Mouse (Mus musculus) natural killer cell, adult 2 months (primary cell): Measurements from ENCODE around the gene Adgrl2.

Experiments
- DNase-seq, 2 experiments: peaks; one replicate each; pipeline ENCODE4 v3.0.0; 2022; ENCODE audit warnings: low spot score in 2 of 2

Gene Adgrl2

GRCm38 (mm10) chr3:148828519-148828918, 161.8 kb downstream of the Adgrl2 start:
- DNase-seq: no peak

GRCm38 (mm10) chr3:148823551-148823950, 166.8 kb downstream of the Adgrl2 start:
- DNase-seq: no peak

GRCm38 (mm10) chr3:148821632-148822031, 168.7 kb downstream of the Adgrl2 start:
- no peak for DNase-seq

- no peak for DNase-seq
Observed at GRCm38 (mm10) chr3:148819323-148820046, 170.9 kb downstream of the Adgrl2 start.

GRCm38 (mm10) chr3:148818414-148819105, 171.8 kb downstream of the Adgrl2 start:
- no peak for DNase-seq

GRCm38 (mm10) chr3:148817491-148817890, 172.9 kb downstream of the Adgrl2 start:
- no peak for DNase-seq

- DNase-seq: no peak
Observed at GRCm38 (mm10) chr3:148813121-148813520, 177.2 kb downstream of the Adgrl2 start.

GRCm38 (mm10) chr3:148812059-148812458, 178.3 kb downstream of the Adgrl2 start:
- no peak for DNase-seq

GRCm38 (mm10) chr3:148806977-148807376, 183.4 kb downstream of the Adgrl2 start:
- DNase-seq: peak in 1 of 2 experiments; percentile 8

- peak; percentile 8 to 26 for DNase-seq
Observed at GRCm38 (mm10) chr3:148793286-148793913, 197.0 kb downstream of the Adgrl2 start.

- no peak for DNase-seq
Observed at GRCm38 (mm10) chr3:148770310-148770709, 220.0 kb downstream of the Adgrl2 start.
